Mouse (Mus musculus) right cerebral cortex, postnatal 36 days (tissue): Measurements from ENCODE around the gene Rapgef2.
A peak's percentile ranks its signal among the peaks of the same experiment; 100 is the strongest.
"Not testable (repeated sequence)": the region's sequence is repeated elsewhere in the genome, so short reads cannot be mapped to it uniquely, and the experiment has no call there.

Source experiments
- DNase-seq, 2 experiments: peaks; one replicate each; pipeline ENCODE4 v3.0.0; 2022; ENCODE audit warnings: low spot score in 2 of 2, mixed read lengths in 1 of 2

Gene Rapgef2

GRCm38 (mm10) chr3:79203178-79203577 lies 83.1 kb downstream of the Rapgef2 start:
- peak in 1 of 2 experiments; percentile 51 for DNase-seq

GRCm38 (mm10) chr3:79202275-79203153 lies 83.8 kb downstream of the Rapgef2 start:
- peak; percentile 61 to 75 for DNase-seq

- DNase-seq: peak in 1 of 2 experiments; percentile 39
Observed at GRCm38 (mm10) chr3:79196708-79197437, 89.4 kb downstream of the Rapgef2 start.

- DNase-seq: no peak
Observed at GRCm38 (mm10) chr3:79195280-79195679, 91.0 kb downstream of the Rapgef2 start.

GRCm38 (mm10) chr3:79194111-79194793 lies 92.1 kb downstream of the Rapgef2 start:
- DNase-seq: no peak

GRCm38 (mm10) chr3:79193001-79193400 lies 93.3 kb downstream of the Rapgef2 start:
- DNase-seq: peak in 1 of 2 experiments; percentile 58

GRCm38 (mm10) chr3:79191981-79192380 lies 94.3 kb downstream of the Rapgef2 start:
- no peak for DNase-seq

- no peak for DNase-seq
Observed at GRCm38 (mm10) chr3:79191471-79191870, 94.8 kb downstream of the Rapgef2 start.

GRCm38 (mm10) chr3:79190377-79190776 lies 95.9 kb downstream of the Rapgef2 start:
- no peak for DNase-seq

GRCm38 (mm10) chr3:79187912-79188311 lies 98.4 kb downstream of the Rapgef2 start:
- DNase-seq: no peak

GRCm38 (mm10) chr3:79182290-79182689 lies 104.0 kb downstream of the Rapgef2 start:
- no peak for DNase-seq

GRCm38 (mm10) chr3:79181248-79181991 lies 104.9 kb downstream of the Rapgef2 start:
- no peak for DNase-seq

- DNase-seq: no peak
Observed at GRCm38 (mm10) chr3:79180086-79180485, 106.2 kb downstream of the Rapgef2 start.

- no peak for DNase-seq
Observed at GRCm38 (mm10) chr3:79179499-79180053, 106.7 kb downstream of the Rapgef2 start.

- no peak for DNase-seq
Observed at GRCm38 (mm10) chr3:79178708-79179107, 107.6 kb downstream of the Rapgef2 start.

GRCm38 (mm10) chr3:79178070-79178469 lies 108.2 kb downstream of the Rapgef2 start:
- no peak for DNase-seq

GRCm38 (mm10) chr3:79177136-79177870 lies 109.0 kb downstream of the Rapgef2 start:
- no peak for DNase-seq

- DNase-seq: no peak
Observed at GRCm38 (mm10) chr3:79174168-79174567, 112.1 kb downstream of the Rapgef2 start.

GRCm38 (mm10) chr3:79173291-79173690 lies 113.0 kb downstream of the Rapgef2 start:
- DNase-seq: no peak

- not testable (repeated sequence) for DNase-seq
Observed at GRCm38 (mm10) chr3:79171146-79171545, 115.2 kb downstream of the Rapgef2 start.
